Mouse (Mus musculus): ENCODE data around the gene Gaa. TPM values are rescaled to one million over a fixed set of nuclear protein-coding genes. Genes with fewer than 3 reads are reported as not detected.

Gaa gene
- polyA plus RNA-seq, 1 experiment from 2014 or later: 39.4 TPM

- Histone ChIP-seq H3K4me1 (replicated peaks) (no peaks in the 10 kb centered on the region), H3K36me3 (no peaks in the 10 kb centered on the region), H3K4me2 (no peak overlapping the region), H3K9me3 (no peaks in the 10 kb centered on the region), H3K27ac (no peak overlapping the region), H3K27me3 (peaks cover 25% of the 10 kb centered on the region; the same call in 1 of the 2 replicates), H3K4me3 (replicated peaks) (no peak overlapping the region), H3K9ac (replicated peaks) (no peak overlapping the region; the same call in 1 of the 2 replicates)
- 41% methylated on average over 3 of the region's 3 CpGs for WGBS
- ATAC-seq (ENCODE audit: insufficient number of reproducible peaks, insufficient read depth, low FRiP score, low TSS enrichment, low read depth): no peak
Measured at GRCm38 (mm10) chr11:119331970-119332369, 64.3 kb downstream of the Gaa start.

Other genes starting within 250 kb of the Gaa start
- gene Cbx2, start 244.9 kb upstream of the Gaa start, polyA plus RNA-seq (2016; fragmentation: Nextera tagmentation; extraction: Ambion mirVana): 121 and 122 TPM in 2 replicates
- 11.8 and 13.0 TPM in 2 replicates for gene Cbx8, start 226.9 kb upstream of the Gaa start, polyA plus RNA-seq (2016; fragmentation: Nextera tagmentation; extraction: Ambion mirVana)
- 9.8 and 12.5 TPM in 2 replicates for gene Cbx4, start 181.7 kb upstream of the Gaa start, polyA plus RNA-seq (2016; fragmentation: Nextera tagmentation; extraction: Ambion mirVana)
- 17.4 and 22.2 TPM in 2 replicates for gene Tbc1d16, start 39.4 kb upstream of the Gaa start, polyA plus RNA-seq (2016; fragmentation: Nextera tagmentation; extraction: Ambion mirVana)
- 8.7 and 8.8 TPM in 2 replicates for gene Ccdc40, start 39.3 kb upstream of the Gaa start, polyA plus RNA-seq (2016; fragmentation: Nextera tagmentation; extraction: Ambion mirVana)
- gene Eif4a3, start 32.2 kb downstream of the Gaa start, polyA plus RNA-seq (2016; fragmentation: Nextera tagmentation; extraction: Ambion mirVana): 390 and 396 TPM in 2 replicates
- gene Card14, start 39.9 kb downstream of the Gaa start, polyA plus RNA-seq (2016; fragmentation: Nextera tagmentation; extraction: Ambion mirVana): 0.27 and 0.56 TPM in 2 replicates
- 5.5 and 6.1 TPM in 2 replicates for gene Sgsh, start 87.6 kb downstream of the Gaa start, polyA plus RNA-seq (2016; fragmentation: Nextera tagmentation; extraction: Ambion mirVana)
- gene Slc26a11, start 87.7 kb downstream of the Gaa start, polyA plus RNA-seq (2016; fragmentation: Nextera tagmentation; extraction: Ambion mirVana): 12.2 and 12.4 TPM in 2 replicates
- gene Rnf213, start 125.2 kb downstream of the Gaa start, polyA plus RNA-seq (2016; fragmentation: Nextera tagmentation; extraction: Ambion mirVana): 2.6 and 3.4 TPM in 2 replicates
- gene Endov, start 223.5 kb downstream of the Gaa start, polyA plus RNA-seq (2016; fragmentation: Nextera tagmentation; extraction: Ambion mirVana): 21.3 and 21.6 TPM in 2 replicates

Measured in limb, embryonic 12.5 days (tissue).